Mouse (Mus musculus) liver, embryonic 14.5 days (tissue): ENCODE measurements around the gene Mbd6.

ENCODE experiments used
- CTCF ChIP-seq: IDR thresholded peaks from 2 replicates; pipeline ENCODE4 v1.5.1; 2016; ENCODE audit warnings: antibody characterized with exemption, low read depth, control low read depth
- EP300 ChIP-seq: IDR thresholded peaks from 2 replicates; pipeline ENCODE4 v1.6.1; 2016; ENCODE audit warnings: antibody characterized with exemption, low read depth

DNA sequence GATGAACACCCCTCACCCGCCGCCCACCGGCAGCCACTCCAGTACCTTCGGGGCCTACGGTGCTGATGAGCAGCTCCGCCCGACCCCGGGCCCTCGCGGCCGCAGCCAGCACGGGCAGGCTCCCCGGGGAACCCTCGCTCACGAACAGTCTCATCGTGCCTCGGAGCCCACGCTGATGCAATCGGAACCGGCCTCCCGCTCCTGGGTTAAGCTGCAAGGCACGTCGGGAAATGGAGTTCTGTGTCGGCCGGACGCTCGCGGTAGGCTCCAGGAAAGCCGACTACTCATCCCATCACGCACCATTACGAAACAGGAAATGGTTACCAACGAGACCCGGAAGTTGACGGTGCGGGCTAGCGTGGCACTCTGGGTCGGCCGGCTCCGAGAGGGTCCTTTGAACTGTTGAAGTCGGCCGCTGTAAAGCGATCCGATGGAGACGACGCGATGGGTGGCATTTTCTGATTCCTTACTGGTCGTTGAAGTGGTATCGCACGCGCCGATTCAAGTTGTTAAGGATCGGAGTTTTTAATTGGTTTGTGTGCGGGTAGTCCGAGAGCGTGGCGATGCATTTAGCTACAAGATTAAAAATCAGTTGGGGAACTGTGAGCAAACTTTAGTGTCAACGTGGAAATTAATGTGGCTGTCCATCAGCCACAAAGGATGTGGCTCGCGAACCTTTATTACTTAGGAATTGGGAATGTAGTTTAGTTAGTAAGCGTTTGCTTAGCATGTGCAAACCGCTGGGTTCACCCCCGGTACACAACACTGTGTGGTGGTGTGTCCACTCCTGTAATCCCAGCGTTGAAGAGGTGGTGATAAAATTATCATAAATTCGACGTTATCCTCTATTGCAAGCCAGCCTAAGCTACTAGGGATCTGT, 22.9 kb upstream of the Mbd6 start, which contains the start of gene Mars:
- TF ChIP-seq EP300, result peak; percentile 41
- TF ChIP-seq CTCF, result no peak
